Mouse (Mus musculus) T-helper 17 cell (primary cell): ENCODE data around the gene Trap1.
"Not testable (repeated sequence)": the region's sequence is repeated elsewhere in the genome, so short reads cannot be mapped to it uniquely, and the experiment has no call there.

Source experiments
- in situ Hi-C, 2 experiments: fragments of 300-600 bp; cut with MboI, MseI; formaldehyde crosslinking; loops; 1 replicate in 1 of 2; 2 replicates in 1 of 2; pipeline ENCODE4 v1.15.1; 2025; ENCODE audit warnings: high pct_unique_total_duplicates in 2 of 2

Trap1 gene

GRCm38 (mm10) chr16:4077384-4078061 lies at the start of gene Trap1:
Gene Trap1 (minus strand): TSS chr16:4077827.
- in situ Hi-C loops: no loop called here

GRCm38 (mm10) chr16:4117072-4117471 lies 39.4 kb upstream of the Trap1 start:
- in situ Hi-C loops: no loop called here

DNA sequence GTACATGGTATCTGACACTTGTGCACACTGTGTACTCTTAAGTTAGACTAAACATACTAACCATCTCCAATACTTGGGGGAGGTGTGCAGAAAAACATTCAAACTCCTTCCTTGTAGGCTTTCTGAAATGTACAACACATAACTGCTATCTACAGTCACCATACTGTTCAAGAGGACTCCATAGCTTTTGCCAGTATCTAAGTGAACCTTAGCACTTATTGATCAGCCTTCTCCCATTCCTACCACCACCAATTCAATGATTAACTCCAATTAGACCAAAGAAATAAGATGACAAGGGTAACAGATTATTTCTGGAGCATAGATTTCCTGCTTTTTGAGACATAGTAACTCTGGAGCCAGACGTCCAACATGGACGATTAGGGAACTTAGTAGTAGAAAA lies 22.7 kb upstream of the Trap1 start:
- in situ Hi-C loops: no loop called here

DNA sequence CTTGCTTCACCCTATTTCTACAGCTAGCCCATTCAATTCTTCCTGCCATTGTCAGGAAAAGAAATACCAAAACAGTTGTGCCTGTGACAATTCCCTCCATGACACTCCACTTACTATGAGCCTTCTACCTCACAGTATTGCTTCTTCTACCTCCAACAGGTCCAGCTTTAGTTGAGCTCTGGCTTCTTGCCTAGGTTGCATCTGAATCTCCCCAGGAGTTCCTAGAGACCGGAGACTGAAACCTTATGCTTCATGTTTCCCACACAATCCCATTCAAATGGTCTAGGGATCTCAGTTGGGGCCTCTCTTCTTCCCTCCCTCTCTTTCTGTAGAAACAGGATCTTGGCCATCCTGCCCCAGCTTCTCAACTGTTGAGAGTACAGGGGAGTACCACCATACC lies 19.9 kb upstream of the Trap1 start:
- in situ Hi-C loops: no loop called here

DNA sequence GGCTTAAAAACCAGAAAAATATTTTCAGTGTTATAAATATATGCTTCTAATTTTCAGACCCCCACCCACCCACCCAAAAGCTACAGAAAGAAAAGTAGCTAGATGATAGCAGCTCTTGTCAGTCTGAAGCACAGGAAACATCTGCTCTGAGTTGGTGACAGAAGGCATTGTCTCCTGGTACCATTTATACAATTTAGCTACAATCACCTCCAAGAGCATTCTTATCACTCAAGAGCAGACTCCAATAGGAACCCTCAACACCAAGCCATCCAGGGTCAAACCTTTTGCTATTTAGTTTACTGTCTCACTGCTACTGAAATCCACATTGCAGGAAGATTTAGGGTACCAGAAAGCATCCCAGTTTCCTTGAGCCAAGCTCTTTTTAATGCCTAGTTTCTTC lies 19.3 kb upstream of the Trap1 start:
- in situ Hi-C loops: no loop called here

DNA sequence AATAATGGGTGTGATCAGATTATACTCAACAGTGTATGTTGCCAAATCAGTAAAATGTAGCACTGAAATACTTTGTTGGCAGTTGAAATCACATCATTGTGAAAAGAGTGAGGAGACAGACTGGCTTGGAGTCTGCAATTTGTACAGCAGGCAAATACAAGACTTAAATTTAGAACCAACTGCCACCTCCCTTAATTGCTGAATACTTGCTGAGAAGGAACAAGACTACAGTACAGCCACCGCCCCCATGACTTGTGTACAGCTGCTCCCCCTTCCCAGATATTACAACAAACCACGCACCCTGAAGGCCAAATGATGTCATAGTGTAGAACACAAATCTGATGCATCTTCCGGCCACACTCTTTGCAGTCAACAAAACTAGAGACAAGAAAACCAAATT lies 18.5 kb upstream of the Trap1 start:
- in situ Hi-C loops: no loop called here

DNA sequence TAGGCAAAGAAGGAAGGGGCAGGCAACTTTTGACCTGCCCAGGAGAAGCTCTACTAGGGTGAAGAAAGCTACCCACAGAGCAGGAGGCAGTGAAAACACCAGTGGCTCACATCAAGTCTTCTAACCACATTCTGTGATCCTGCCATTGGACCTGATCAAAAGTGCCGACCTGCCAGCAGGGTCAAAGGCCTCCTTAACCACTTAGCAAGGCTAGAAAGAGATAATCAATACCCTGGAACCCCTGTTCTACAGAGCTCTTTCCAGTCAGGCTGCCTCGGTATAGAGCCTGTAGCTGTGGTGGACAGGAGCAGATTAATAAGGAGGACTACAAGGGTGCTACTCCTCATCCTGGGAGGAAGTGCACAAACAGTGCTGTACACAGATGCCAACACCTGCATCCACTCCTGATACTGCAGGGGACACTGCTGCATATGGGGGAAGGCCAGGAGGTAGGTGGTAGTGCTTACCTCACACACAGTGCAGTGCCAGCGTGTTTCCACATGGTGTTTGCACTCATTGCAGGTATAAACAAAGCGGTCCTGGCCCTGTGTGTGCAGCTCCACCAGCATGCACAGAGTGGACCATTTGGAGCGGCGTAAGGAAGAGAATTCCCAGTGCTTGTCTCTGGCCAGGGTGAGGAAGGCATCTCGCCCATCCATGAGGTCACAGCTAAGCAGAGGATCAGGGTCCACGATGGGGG lies 9.7 kb upstream of the Trap1 start:
- in situ Hi-C loops: no loop called here

DNA sequence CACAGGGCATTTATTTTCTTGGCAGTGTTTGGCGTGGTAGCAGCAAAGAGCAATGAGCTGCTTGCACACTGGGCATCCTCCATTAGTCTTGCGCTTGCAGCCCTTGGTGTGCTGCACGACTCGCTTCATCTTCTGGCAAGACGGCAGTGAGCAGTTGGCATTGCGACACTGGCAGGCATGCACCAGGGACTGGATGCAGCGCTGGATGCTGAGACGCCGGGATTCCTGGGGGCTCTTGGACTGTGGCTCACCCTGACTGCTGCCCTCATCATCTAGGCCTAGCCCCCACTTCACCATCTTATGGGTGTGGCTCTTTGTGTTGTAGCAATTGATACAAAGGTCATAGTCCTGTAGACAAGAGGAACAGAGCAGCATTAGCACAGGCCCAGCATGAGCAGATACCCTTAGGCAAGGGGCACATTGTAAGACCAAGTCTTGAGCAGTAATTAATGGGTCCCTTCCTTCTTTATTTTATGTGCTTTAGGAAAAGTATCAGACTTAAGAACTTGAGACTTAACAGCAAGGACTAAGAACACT lies 8.3 kb upstream of the Trap1 start:
- in situ Hi-C loops: no loop called here

- in situ Hi-C loops: no loop called here
Observed at GRCm38 (mm10) chr16:4085051-4085450, 7.4 kb upstream of the Trap1 start.

- in situ Hi-C loops: not testable (repeated sequence)
Observed at GRCm38 (mm10) chr16:4080419-4080818, 2.8 kb upstream of the Trap1 start.

- in situ Hi-C loops: no loop called here
Observed at GRCm38 (mm10) chr16:4079656-4080055, 2.0 kb upstream of the Trap1 start.

- in situ Hi-C loops: not testable (repeated sequence)
Observed at GRCm38 (mm10) chr16:4078302-4078701, 675 bp upstream of the Trap1 start.

GRCm38 (mm10) chr16:4074836-4075235 lies 2.8 kb downstream of the Trap1 start:
- in situ Hi-C loops: no loop called here

- in situ Hi-C loops: no loop called here
Observed at GRCm38 (mm10) chr16:4074297-4074696, 3.3 kb downstream of the Trap1 start.

- in situ Hi-C loops: loop anchor here (5.0 kb wide), 2 partner anchors 214 to 219 kb away; no protein-coding TSS in a partner anchor
Observed at GRCm38 (mm10) chr16:4068588-4068987, 9.0 kb downstream of the Trap1 start.

GRCm38 (mm10) chr16:4064945-4065344 lies 12.7 kb downstream of the Trap1 start:
- in situ Hi-C loops: loop anchor here (5.0 kb wide), 2 partner anchors 217 to 222 kb away; no protein-coding TSS in a partner anchor

- in situ Hi-C loops: no loop called here
Observed at GRCm38 (mm10) chr16:4053811-4054210, 23.8 kb downstream of the Trap1 start.

DNA sequence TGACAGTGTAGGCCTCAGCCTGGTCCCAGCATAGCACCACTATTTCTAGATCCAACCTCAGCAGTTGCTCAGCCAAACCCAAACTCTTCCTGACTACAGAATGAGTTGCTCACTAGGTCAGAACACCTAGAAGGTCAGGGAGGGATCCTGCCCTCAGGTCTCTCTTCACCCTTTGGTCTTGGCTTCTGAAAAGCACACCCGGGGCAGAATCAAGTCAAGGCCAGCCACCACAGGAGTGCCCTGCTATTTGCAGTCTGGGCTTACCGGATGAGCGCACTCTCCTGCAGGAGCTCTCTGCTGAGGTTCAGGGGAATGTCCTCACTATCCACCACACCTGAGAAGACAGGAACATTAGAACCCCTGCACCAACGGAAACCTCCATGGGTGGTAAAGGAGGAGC lies 25.0 kb downstream of the Trap1 start:
- in situ Hi-C loops: no loop called here

- in situ Hi-C loops: no loop called here
Observed at GRCm38 (mm10) chr16:4045524-4045923, 32.1 kb downstream of the Trap1 start.

DNA sequence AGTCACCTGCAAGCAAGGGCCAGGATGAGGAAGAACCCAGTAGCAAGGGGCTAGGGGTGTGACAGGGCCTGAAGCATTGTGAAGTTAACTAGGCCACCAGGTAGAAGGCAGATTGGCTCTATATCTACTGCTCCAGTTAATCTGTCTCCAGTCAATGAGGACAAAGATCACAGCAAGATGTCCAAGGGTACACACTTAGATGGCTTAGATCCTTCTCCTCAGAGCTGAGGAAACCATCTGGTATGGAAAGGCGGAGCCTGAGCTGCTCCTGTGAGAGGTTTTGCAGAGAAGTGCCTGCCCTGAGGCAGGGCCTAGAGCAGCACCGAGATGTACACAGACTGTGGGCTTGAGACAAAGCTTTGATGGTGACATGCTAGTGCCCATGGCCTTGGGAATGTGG lies 33.5 kb downstream of the Trap1 start:
- in situ Hi-C loops: no loop called here

DNA sequence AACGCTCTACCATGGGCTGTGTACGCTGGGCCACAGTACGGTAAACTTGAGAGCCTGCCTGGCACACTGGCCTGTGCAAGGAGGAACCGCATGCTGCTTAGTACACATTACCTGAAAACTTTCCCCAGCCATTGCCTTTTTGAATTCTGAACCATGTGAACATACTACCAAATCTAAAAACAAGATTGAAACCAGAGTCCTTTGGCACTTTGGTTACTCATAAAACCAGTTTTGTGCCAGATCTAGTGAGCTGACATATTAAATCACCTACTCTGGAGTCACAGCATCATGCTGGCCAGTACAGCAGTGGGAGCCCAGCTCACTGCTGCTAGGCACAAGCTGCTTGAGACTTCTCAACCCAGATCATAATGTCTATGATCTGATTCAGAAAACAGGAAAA lies 36.0 kb downstream of the Trap1 start:
- in situ Hi-C loops: no loop called here

DNA sequence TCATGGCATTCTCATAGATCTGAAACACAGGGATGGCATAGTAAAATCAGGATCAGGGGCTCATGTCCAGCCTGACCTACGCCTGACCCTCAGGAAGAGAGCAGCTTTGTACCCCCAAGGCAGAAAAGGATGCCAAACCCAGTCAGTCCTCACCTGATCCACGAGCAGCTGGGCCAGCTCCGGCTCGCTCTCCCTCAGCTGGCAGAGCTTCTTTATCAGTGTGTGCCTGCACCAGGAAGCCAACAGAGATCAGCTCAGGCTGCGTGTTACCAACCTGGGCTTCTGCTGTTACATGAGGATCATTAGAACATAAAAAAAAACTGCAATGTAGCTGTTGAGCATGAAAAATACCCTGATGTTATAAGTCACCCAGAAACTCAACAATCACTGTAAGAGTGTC lies 37.4 kb downstream of the Trap1 start:
- in situ Hi-C loops: no loop called here

GRCm38 (mm10) chr16:4037690-4038089 lies 39.9 kb downstream of the Trap1 start:
- in situ Hi-C loops: no loop called here
